Mouse (Mus musculus) lung, postnatal 0 days (tissue): ENCODE results near the gene Wscd2.

ENCODE experiments used
- CTCF ChIP-seq: IDR thresholded peaks from 2 replicates; pipeline ENCODE4 v1.5.1; 2016; ENCODE audit warnings: antibody characterized with exemption, mild to moderate bottlenecking
- EP300 ChIP-seq: IDR thresholded peaks from 2 replicates; pipeline ENCODE4 v1.6.1; 2016; ENCODE audit warnings: antibody characterized with exemption, mild to moderate bottlenecking, control low read depth

DNA sequence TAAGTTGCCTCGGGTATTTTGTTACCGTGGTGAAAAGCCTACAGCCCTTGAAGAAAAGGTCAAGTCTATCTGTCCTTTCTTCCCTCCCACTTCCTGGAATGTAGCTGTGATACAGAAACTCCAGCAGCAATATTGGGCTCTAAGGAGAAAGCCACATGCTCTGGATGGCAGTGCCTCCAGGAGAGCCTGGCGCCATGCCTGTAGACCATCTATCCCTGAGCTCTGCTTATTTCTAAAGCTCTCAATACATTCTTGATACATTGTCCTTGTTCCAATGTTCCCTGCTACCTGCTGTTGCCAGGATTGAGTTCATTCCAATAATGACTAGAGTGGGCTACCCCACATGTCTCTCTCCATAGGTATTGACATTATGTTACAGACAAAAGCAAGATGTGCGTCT is 33.4 kb upstream of the Wscd2 start:
- TF ChIP-seq CTCF (no peak), EP300 (no peak)
